Mouse (Mus musculus): ENCODE data around the gene Slc17a9.

GRCm38 (mm10) chr2:180725856-180726629 is 980 bp downstream of the Slc17a9 start:
- TF ChIP-seq GATA1 (IDR thresholded peaks at IDR 0.05; ENCODE audit: borderline replicate concordance, low read length), result no peak
- TF ChIP-seq FLI1 (IDR thresholded peaks at IDR 0.05; ENCODE audit: low read length), result no peak

Measured in megakaryocyte, embryonic 14.5 days (primary cell).